Mouse (Mus musculus) heart, embryonic 13.5 days (tissue): ENCODE measurements around the gene Irf2bp2. TPM values are rescaled to one million over a fixed set of nuclear protein-coding genes. Genes with fewer than 3 reads are reported as not detected.
"Not testable (repeated sequence)": the region's sequence is repeated elsewhere in the genome, so short reads cannot be mapped to it uniquely, and the experiment has no call there.

ENCODE experiments used
- ATAC-seq: fragments of 200-750 bp; cut with Nextera tagmentation; 2 replicates; pipeline ENCODE4 v1.8.0; 2017; ENCODE audit warnings: moderate TSS enrichment; ENCODE audit not compliant: insufficient number of reproducible peaks, low FRiP score, low TSS enrichment; ENCODE audit errors: extremely low read depth
- H3K27ac ChIP-seq: fragments of 300-500 bp; sonication (generic); replicated peaks from 2 replicates; pipeline ENCODE4 v1.5.1; 2015; ENCODE audit warnings: moderate library complexity, mild to moderate bottlenecking, inconsistent platforms
- H3K27me3 ChIP-seq: fragments of 300-500 bp; sonication (generic); replicated peaks from 2 replicates; pipeline ENCODE4 v1.6.1; 2015; ENCODE audit warnings: mild to moderate bottlenecking, inconsistent platforms
- H3K36me3 ChIP-seq: fragments of 300-500 bp; sonication (generic); 2 replicates; pipeline ENCODE4 v1.6.1; 2015; ENCODE audit warnings: mild to moderate bottlenecking, inconsistent platforms
- H3K4me1 ChIP-seq: fragments of 300-500 bp; sonication (generic); 2 replicates; pipeline ENCODE4 v1.6.1; 2015; ENCODE audit warnings: inconsistent platforms
- H3K4me2 ChIP-seq: fragments of 300-500 bp; sonication (generic); 2 replicates; pipeline ENCODE4 v1.6.1; 2015; ENCODE audit warnings: inconsistent platforms, mild to moderate bottlenecking, moderate library complexity
- H3K4me3 ChIP-seq: fragments of 300-500 bp; sonication (generic); 2 replicates; pipeline ENCODE4 v1.5.1; 2015; ENCODE audit warnings: moderate library complexity, mild to moderate bottlenecking, inconsistent platforms
- H3K9ac ChIP-seq: fragments of 300-500 bp; sonication (generic); 2 replicates; pipeline ENCODE4 v1.6.1; 2015; ENCODE audit warnings: inconsistent platforms, mild to moderate bottlenecking, moderate library complexity
- H3K9me3 ChIP-seq: fragments of 300-500 bp; sonication (generic); 2 replicates; pipeline ENCODE4 v1.6.1; 2016; ENCODE audit warnings: inconsistent platforms
- WGBS: fragments of 180-500 bp; shearing (Covaris S2); methylation state at CpG from one replicate; pipeline ENCODE4 v1.1.7; 2015; ENCODE audit warnings: mixed read lengths; 5-methylcytosine and 5-hydroxymethylcytosine counted together
- polyA plus RNA-seq: library from polyadenylated mRNA; unstranded; fragments of >200 nt; fragmentation: Nextera tagmentation; extraction: Ambion mirVana; gene quantifications from 2 replicates; pipeline ENCODE4 v1.2.1, GENCODE M21; 2015

Irf2bp2 gene
- polyA plus RNA-seq, 1 experiment from 2014 or later: 6.5 TPM

DNA sequence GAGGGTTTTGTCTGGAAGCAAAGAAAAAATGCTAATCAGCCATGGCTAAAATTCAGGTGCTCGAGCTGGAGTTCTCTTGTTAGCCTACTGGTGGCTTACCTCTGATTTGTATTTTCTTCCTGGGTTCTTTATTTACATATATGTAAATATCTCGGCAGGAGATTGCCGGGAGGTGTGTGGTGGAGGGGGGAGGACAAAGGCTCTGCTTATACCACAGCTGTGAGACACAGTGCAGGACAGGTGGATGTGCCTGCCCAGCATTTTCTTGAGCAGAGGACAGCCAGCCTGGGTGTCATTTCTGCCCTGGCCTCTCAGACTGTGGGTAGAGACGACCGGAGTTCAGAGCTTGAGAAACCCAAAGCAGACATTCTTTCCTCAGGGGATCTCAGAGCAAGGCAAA is 7.5 kb upstream of the Irf2bp2 start:
- Histone ChIP-seq H3K4me2 (no peak overlapping the region), H3K27me3 (no peaks in the 10 kb centered on the region), H3K36me3 (no peaks in the 10 kb centered on the region), H3K9ac (peak overlapping the region; percentile 15; the same call in 1 of the 2 replicates), H3K27ac (peak overlapping the region; percentile 72), H3K4me1 (peaks cover 66% of the 10 kb centered on the region), H3K9me3 (no peaks in the 10 kb centered on the region), H3K4me3 (no peak overlapping the region)
- WGBS: 43% methylated on average over 5 of the region's 5 CpGs
- no peak for ATAC-seq

DNA sequence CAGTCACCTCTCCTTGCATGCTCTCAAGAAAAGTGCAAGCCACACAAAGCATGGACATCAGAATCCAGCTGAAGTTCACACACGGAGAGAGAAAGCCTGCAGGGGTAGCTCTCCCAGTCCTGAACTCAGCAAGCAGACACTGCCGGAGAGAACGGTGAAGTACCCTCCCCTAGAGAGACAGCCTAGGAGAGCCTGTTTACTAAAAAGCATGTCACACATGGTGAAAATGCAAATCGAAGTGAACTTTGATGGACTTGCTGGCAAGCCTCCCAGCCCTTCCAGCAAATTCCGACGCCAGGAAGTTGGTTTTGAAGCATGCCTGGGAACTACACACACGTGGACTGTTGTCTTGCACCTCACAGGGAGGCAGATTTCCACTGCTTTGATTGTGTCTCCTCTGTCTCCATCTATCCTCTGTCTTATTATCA is 7.0 kb upstream of the Irf2bp2 start:
- Histone ChIP-seq H3K4me1 (peaks cover 71% of the 10 kb centered on the region), H3K9ac (peak overlapping the region; percentile 15), H3K4me2 (0 out of 2 replicates have a peak overlapping the region, but pooled peaks have one; percentile 7)

DNA sequence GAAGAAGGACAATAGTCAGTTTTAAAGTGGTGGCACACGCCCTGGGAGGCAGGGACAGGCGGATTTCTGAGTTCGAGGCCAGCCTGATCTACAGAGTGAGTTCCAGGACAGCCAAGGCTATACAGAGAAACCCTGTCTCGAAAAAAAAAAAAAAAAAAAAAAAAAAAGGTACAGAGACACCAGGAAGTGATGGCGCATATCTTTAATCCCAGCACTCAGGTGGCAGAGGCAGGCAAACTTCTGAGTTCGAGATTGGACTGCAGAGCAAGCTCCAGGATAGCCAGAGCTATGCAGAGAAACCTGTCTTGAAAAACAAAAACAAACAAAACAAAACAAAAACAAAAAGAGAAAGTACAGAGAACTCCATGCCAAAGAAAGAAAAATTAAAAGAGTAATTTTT is 6.6 kb upstream of the Irf2bp2 start:
- WGBS: 75% methylated on average over 6 of the region's 6 CpGs
- not testable (repeated sequence) for H3K4me3 ChIP-seq, H3K27me3 ChIP-seq, H3K9me3 ChIP-seq, H3K36me3 ChIP-seq, ATAC-seq
- H3K4me2 ChIP-seq: 0 out of 2 replicates have a peak overlapping the region, but pooled peaks have one; percentile 7
- peak overlapping the region; percentile 15; the same call in 1 of the 2 replicates for H3K9ac ChIP-seq
- peaks cover 75% of the 10 kb centered on the region for H3K4me1 ChIP-seq
- H3K27ac ChIP-seq: peak overlapping the region; percentile 72

More for the DNA sequence above, 7.0 kb upstream of the Irf2bp2 start:
- 9% methylated on average over 7 of the region's 7 CpGs for WGBS
- peak overlapping the region; percentile 72 for H3K27ac ChIP-seq
- H3K36me3 ChIP-seq: no peaks in the 10 kb centered on the region
- H3K9me3 ChIP-seq: no peaks in the 10 kb centered on the region
- no peak overlapping the region for H3K4me3 ChIP-seq
- H3K27me3 ChIP-seq: no peaks in the 10 kb centered on the region
- ATAC-seq: no peak

DNA sequence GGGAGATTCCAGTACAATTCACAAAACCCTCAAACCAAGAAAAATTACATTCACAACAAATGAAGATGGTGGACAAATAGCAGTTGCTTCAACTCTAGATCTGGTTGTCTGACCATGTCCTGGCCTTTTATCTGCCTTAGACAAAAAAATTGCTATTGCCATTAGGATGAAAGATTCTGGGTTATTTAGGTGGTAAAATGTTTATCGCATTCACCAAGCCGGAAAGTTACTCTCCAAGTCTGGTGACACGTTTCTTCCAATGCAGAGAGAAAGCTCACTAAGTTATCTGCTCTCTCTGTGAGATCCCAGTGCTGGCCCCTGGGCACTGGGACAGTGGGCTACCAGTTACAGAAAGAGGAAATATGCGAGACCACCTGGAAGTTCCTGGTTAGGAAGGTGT is 5.5 kb upstream of the Irf2bp2 start:
- H3K9me3 ChIP-seq: no peaks in the 10 kb centered on the region

DNA sequence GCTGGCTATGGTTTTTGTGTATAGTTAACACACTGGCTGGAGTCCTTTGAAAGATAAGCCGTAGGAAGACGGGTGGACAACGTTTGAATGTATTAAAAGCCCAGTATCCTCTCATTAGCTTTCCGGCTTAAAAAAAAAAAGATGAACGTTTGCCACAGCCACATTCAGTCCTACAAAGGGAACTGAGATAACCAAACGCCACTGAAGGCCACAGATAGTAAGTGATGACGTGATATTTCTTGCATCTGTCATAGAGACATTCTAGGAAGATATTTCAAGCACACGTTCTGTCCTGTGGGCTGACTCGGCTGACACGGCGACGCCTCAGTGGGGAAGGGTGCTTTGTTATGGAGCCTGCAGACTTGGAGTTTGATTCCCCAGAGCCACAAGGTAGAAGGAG is 4.4 kb upstream of the Irf2bp2 start:
- Histone ChIP-seq H3K9ac (peak overlapping the region; percentile 100), H3K4me3 (no peak overlapping the region)
- 3% methylated on average over 12 of the region's 12 CpGs for WGBS

More for the DNA sequence above, 5.5 kb upstream of the Irf2bp2 start:
- H3K27ac ChIP-seq: no peak overlapping the region
- no peak overlapping the region for H3K4me3 ChIP-seq
- H3K9ac ChIP-seq: no peak overlapping the region
- no peak for ATAC-seq
- H3K4me2 ChIP-seq: no peak overlapping the region
- H3K36me3 ChIP-seq: no peaks in the 10 kb centered on the region
- no peaks in the 10 kb centered on the region for H3K27me3 ChIP-seq
- H3K4me1 ChIP-seq: peaks cover 83% of the 10 kb centered on the region
- 67% methylated on average over 4 of the region's 4 CpGs for WGBS

DNA sequence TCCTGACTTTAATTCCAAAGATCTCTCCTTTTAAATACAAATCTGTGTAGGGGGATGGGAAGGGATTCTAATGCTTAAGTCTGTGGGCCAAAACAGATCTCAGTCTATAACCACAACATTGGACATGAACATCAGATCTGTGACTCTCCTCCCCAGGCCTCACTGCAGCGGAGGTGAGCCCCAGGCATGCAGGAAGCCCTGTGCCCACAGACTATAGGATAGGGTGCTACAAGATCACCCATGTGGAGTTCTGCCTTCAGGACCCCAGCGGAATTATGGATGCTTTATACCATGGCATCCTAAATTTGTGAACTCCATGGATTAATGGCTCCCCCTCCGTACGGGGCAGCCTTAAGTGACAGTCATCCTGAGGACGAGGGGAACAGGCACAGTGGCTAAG is 2.9 kb upstream of the Irf2bp2 start:
- Histone ChIP-seq H3K9me3 (no peaks in the 10 kb centered on the region), H3K27me3 (no peaks in the 10 kb centered on the region), H3K4me3 (peak overlapping the region; percentile 79), H3K4me1 (peaks cover 64% of the 10 kb centered on the region), H3K36me3 (peaks cover 6% of the 10 kb centered on the region), H3K9ac (peak overlapping the region; percentile 100), H3K4me2 (peak overlapping the region; percentile 86), H3K27ac (peak overlapping the region; percentile 100)
- no peak for ATAC-seq
- 69% methylated on average over 5 of the region's 5 CpGs for WGBS

More for the DNA sequence above, 4.4 kb upstream of the Irf2bp2 start:
- no peaks in the 10 kb centered on the region for H3K9me3 ChIP-seq
- peak overlapping the region; percentile 100 for H3K27ac ChIP-seq
- peak overlapping the region; percentile 41 for H3K4me2 ChIP-seq
- no peak for ATAC-seq
- no peaks in the 10 kb centered on the region for H3K36me3 ChIP-seq
- H3K27me3 ChIP-seq: no peaks in the 10 kb centered on the region
- peaks cover 75% of the 10 kb centered on the region for H3K4me1 ChIP-seq

DNA sequence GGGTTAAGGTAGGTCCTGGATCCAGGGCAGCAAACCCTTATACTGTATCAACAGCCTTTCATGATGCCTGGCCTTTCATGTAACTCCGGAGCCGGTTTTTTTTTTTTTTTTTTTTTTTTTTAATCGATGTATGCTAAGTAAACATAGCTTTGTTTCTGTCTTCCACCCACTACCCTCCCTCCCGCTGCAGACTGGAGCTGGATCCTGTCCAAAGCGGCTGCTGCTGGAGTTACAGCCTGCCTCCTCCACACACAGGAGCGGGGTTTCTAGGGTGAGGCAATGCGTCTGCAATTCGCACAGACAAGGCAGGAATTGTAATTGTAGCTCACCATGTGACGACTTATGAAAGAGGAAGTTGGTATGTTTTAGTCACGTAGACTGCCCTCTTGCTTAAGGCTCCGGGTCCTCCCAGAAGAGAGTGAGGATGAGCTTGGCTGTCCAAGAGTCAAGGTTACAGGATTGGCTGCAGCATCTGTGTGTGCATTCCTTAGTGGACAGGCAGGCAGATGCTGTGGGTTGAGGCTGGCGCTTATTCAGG is 2.4 kb upstream of the Irf2bp2 start:
- Histone ChIP-seq H3K9me3 (no peaks in the 10 kb centered on the region), H3K9ac (peak overlapping the region; percentile 100), H3K4me3 (peak overlapping the region; percentile 79), H3K27ac (peak overlapping the region; percentile 100), H3K4me2 (peak overlapping the region; percentile 86), H3K36me3 (peaks cover 12% of the 10 kb centered on the region), H3K4me1 (peaks cover 59% of the 10 kb centered on the region), H3K27me3 (no peaks in the 10 kb centered on the region)
- no peak for ATAC-seq
- 7% methylated on average over 12 of the region's 12 CpGs for WGBS

DNA sequence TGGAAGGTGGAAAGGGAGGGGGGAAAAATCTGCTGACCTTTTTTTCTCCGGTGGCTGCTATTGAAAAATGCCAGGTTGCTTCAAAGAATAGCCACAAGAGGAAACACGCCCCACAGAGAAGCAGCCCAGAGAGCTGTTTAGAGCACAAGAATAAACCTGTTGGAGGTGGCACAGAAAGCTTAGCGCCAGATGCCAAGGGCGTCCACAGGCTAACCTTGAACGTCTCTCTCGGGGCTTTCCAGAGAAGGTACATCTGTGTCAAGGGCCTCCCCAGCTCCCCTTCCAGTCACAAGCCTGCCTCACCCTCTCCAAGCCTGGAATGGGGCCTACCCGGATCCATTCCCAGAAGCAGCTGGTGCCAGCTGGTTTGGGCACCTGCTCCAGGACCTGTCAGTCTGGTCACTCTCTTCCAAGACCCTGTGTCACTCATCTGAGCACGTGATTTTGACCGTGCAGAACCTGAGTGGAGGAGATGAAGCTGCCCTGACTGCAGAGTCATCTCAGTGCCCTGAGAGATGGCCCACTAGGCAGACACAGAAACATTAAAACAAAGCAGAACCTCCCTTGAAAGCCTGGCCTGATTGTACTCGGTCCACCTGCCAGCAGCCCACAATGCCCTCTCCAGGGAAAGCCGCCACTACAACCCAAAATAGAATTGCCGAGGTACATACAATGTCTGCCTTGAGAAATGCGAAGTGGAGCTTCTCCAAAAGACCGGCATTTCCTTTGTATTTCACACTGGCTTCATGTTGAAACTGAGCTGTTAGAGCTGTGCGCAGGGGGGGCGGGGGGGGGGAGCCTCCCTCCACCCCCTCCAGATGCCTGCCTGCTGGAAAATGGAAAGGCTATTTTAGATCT is 1.6 kb upstream of the Irf2bp2 start:
- Histone ChIP-seq H3K27ac (peak overlapping the region; percentile 100), H3K4me1 (peaks cover 51% of the 10 kb centered on the region), H3K9ac (peak overlapping the region; percentile 100), H3K9me3 (no peaks in the 10 kb centered on the region), H3K27me3 (no peaks in the 10 kb centered on the region), H3K36me3 (peaks cover 17% of the 10 kb centered on the region), H3K4me2 (peak overlapping the region; percentile 86), H3K4me3 (peak overlapping the region; percentile 79)
- ATAC-seq: no peak
- WGBS: 12% methylated on average over 16 of the region's 16 CpGs

DNA sequence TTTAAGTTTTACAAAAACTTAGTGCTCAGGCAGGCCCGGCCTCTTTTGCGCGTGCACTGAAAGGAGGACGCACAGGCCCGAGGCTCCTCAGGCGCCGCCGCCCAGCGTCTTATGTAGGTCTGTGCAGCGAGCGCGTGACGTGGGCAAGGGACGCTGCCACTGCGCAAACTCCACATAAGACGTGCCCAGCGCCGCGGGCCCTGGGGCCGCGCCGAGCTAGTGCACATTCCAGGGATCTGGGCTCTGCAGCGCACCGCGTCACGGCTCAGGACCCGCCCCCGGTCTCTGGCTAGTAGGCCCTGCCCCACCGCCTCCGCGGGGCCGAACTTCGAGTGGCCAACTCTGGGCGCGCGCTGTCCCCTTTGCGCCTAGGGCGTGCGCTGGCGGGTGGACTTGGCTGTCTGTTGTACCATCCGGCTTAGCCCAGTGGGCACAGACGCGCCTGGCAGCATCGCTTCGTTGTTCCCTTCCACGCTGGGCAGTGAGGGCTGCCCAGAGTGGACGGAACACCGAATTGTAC is 755 bp upstream of the Irf2bp2 start:
- Histone ChIP-seq H3K4me1 (peaks cover 47% of the 10 kb centered on the region), H3K36me3 (peaks cover 26% of the 10 kb centered on the region), H3K9me3 (no peaks in the 10 kb centered on the region), H3K27ac (peak overlapping the region; percentile 100), H3K4me2 (peak overlapping the region; percentile 86), H3K9ac (peak overlapping the region; percentile 100), H3K4me3 (peak overlapping the region; percentile 79), H3K27me3 (no peaks in the 10 kb centered on the region)
- peak; percentile 80 for ATAC-seq
- WGBS: under 1% methylated on average over 48 of the region's 48 CpGs

DNA sequence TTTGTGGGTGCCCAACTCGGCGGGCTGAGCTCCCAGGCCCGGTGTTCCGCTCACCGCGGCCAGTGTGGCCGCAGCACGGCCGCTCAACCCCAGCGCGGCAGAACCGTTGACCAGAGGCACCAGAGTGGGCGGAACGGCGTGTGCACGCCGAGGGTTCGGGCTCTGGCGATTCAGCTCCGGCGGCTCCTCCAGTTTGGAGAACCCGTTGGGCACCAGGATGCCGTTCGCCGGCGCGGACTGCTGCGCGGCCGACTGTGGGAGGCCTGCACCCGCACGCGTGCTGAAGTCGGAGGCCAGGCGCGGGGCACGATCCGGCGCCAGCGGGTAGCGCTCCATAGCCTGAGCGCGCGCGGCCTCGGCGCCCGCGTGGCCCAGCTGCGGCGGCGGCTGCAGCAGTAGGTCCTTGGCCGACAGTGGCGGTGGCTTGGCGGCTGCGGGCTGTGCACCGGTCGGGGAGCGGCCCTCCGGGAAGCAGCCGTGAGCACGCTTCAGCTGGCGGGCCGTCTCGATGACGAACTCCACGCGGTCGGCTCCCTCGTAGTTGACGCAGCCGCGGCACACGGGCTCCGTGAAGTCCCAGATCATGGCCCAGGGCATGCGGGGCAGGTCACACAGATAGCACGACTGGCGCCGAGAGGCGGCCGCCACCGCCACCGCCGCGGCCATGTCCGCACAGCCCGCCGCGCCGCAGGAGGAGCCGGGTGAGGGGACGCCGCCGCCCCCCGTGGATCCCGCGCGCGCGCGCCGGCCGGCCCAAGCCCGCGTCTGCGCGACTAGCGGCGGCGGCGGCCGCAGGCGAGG is 815 bp downstream of the Irf2bp2 start:
- Histone ChIP-seq H3K4me3 (peak overlapping the region; percentile 79), H3K4me1 (peaks cover 43% of the 10 kb centered on the region), H3K27ac (peak overlapping the region; percentile 100), H3K4me2 (peak overlapping the region; percentile 99), H3K9me3 (no peaks in the 10 kb centered on the region), H3K27me3 (no peaks in the 10 kb centered on the region), H3K36me3 (peaks cover 34% of the 10 kb centered on the region), H3K9ac (peak overlapping the region; percentile 100)
- no peak for ATAC-seq
- under 1% methylated on average over 111 of the region's 113 CpGs for WGBS

DNA sequence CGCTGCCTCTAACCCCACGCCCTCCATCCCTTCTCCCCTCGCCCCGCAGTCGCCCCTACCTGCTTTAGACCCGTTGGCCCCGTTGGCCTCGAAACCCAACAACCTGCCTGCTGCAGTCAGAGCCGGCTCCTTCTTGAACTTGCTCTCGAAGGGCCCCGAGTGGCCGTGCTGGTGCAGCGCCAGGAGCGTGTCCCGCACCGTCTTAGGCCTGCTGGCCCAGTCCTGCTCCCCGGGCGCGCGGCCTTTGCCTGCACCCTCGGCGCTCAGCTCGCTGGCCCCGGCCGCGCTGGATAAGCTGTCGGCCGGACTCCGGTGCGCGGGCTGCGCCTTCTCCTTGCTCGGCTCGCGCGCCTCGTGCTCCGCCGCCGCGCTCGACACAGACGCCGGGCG is 1.4 kb downstream of the Irf2bp2 start:
- peak overlapping the region; percentile 79 for H3K4me3 ChIP-seq
- peaks cover 43% of the 10 kb centered on the region for H3K4me1 ChIP-seq

More for the DNA sequence above, 1.4 kb downstream of the Irf2bp2 start:
- H3K9ac ChIP-seq: peak overlapping the region; percentile 100
- H3K27me3 ChIP-seq: no peaks in the 10 kb centered on the region
- no peak for ATAC-seq
- no peaks in the 10 kb centered on the region for H3K9me3 ChIP-seq
- under 1% methylated on average over 37 of the region's 45 CpGs for WGBS
- H3K27ac ChIP-seq: peak overlapping the region; percentile 100
- peak overlapping the region; percentile 99 for H3K4me2 ChIP-seq
- H3K36me3 ChIP-seq: peaks cover 37% of the 10 kb centered on the region
